Mouse (Mus musculus): Measurements from ENCODE around the gene Ndufb4. TPM values are rescaled to one million over a fixed set of nuclear protein-coding genes. Genes with fewer than 3 reads are reported as not detected.
"Not testable (repeated sequence)": the region's sequence is repeated elsewhere in the genome, so short reads cannot be mapped to it uniquely, and the experiment has no call there.

The Ndufb4 gene
- polyA plus RNA-seq, 1 experiment = 109 TPM

GRCm38 (mm10) chr16:37647936-37648335 is 6.3 kb downstream of the Ndufb4 start:
- no peaks in the 10 kb centered on the region for H3K27me3 ChIP-seq (ENCODE audit: control insufficient read depth, insufficient read depth, low read length)
- no peak overlapping the region for H3K27ac ChIP-seq (ENCODE audit: insufficient read depth, low read depth, low read length)
- peaks cover 6% of the 10 kb centered on the region; the same call in 1 of the 2 replicates for H3K4me1 ChIP-seq (ENCODE audit: control insufficient read depth, insufficient read depth, insufficient read length, low read length)
- no peak for TF ChIP-seq CTCF (IDR thresholded peaks at IDR 0.05; ENCODE audit: extremely low read depth, insufficient read length, insufficient replicate concordance, low read depth, low read length)
- TF ChIP-seq POLR2A (IDR thresholded peaks at IDR 0.05; ENCODE audit: low read depth, low read length) = no peak
- no peak overlapping the region for H3K4me3 ChIP-seq (ENCODE audit: low read depth, low read length)
- 92% methylated on average over 8 of the region's 8 CpGs for WGBS
- peaks cover 29% of the 10 kb centered on the region for H3K36me3 ChIP-seq (ENCODE audit: control insufficient read depth, insufficient read depth, low read length)

GRCm38 (mm10) chr16:37647067-37647466 is 7.2 kb downstream of the Ndufb4 start:
- H3K4me1 ChIP-seq (ENCODE audit: control insufficient read depth, insufficient read depth, insufficient read length, low read length) = peaks cover 3% of the 10 kb centered on the region; the same call in 1 of the 2 replicates
- peaks cover 29% of the 10 kb centered on the region for H3K36me3 ChIP-seq (ENCODE audit: control insufficient read depth, insufficient read depth, low read length)
- no peak overlapping the region for H3K27ac ChIP-seq (ENCODE audit: insufficient read depth, low read depth, low read length)
- no peak for TF ChIP-seq POLR2A (IDR thresholded peaks at IDR 0.05; ENCODE audit: low read depth, low read length)
- TF ChIP-seq CTCF (IDR thresholded peaks at IDR 0.05; ENCODE audit: extremely low read depth, insufficient read length, insufficient replicate concordance, low read depth, low read length) = no peak
- H3K4me3 ChIP-seq (ENCODE audit: low read depth, low read length) = no peak overlapping the region
- 94% methylated on average over 16 of the region's 16 CpGs for WGBS
- H3K27me3 ChIP-seq (ENCODE audit: control insufficient read depth, insufficient read depth, low read length) = no peaks in the 10 kb centered on the region

- TF ChIP-seq POLR2A (IDR thresholded peaks at IDR 0.05; ENCODE audit: low read depth, low read length) = no peak
- no peak for TF ChIP-seq CTCF (IDR thresholded peaks at IDR 0.05; ENCODE audit: extremely low read depth, insufficient read length, insufficient replicate concordance, low read depth, low read length)
- Histone ChIP-seq H3K4me1 (ENCODE audit: control insufficient read depth, insufficient read depth, insufficient read length, low read length) (no peaks in the 10 kb centered on the region), H3K36me3 (ENCODE audit: control insufficient read depth, insufficient read depth, low read length) (peaks cover 29% of the 10 kb centered on the region), H3K27ac (ENCODE audit: insufficient read depth, low read depth, low read length) (no peak overlapping the region), H3K27me3 (ENCODE audit: control insufficient read depth, insufficient read depth, low read length) (no peaks in the 10 kb centered on the region), H3K4me3 (ENCODE audit: low read depth, low read length) (no peak overlapping the region)
- WGBS = 83% methylated on average over 3 of the region's 3 CpGs
Measured at GRCm38 (mm10) chr16:37645799-37646198, 8.5 kb downstream of the Ndufb4 start.

- H3K27me3 ChIP-seq (ENCODE audit: control insufficient read depth, insufficient read depth, low read length) = no peaks in the 10 kb centered on the region
- no peaks in the 10 kb centered on the region for H3K4me1 ChIP-seq (ENCODE audit: control insufficient read depth, insufficient read depth, insufficient read length, low read length)
- no peak overlapping the region for H3K4me3 ChIP-seq (ENCODE audit: low read depth, low read length)
- peaks cover 29% of the 10 kb centered on the region for H3K36me3 ChIP-seq (ENCODE audit: control insufficient read depth, insufficient read depth, low read length)
- 91% methylated on average over 8 of the region's 8 CpGs for WGBS
- no peak for TF ChIP-seq POLR2A (IDR thresholded peaks at IDR 0.05; ENCODE audit: low read depth, low read length)
- TF ChIP-seq CTCF (IDR thresholded peaks at IDR 0.05; ENCODE audit: extremely low read depth, insufficient read length, insufficient replicate concordance, low read depth, low read length) = no peak
- H3K27ac ChIP-seq (ENCODE audit: insufficient read depth, low read depth, low read length) = no peak overlapping the region
Measured at GRCm38 (mm10) chr16:37645211-37645610, 9.0 kb downstream of the Ndufb4 start.

GRCm38 (mm10) chr16:37644486-37644885 is 9.8 kb downstream of the Ndufb4 start:
- no peak for TF ChIP-seq CTCF (IDR thresholded peaks at IDR 0.05; ENCODE audit: extremely low read depth, insufficient read length, insufficient replicate concordance, low read depth, low read length)
- TF ChIP-seq POLR2A (IDR thresholded peaks at IDR 0.05; ENCODE audit: low read depth, low read length) = no peak
- no peaks in the 10 kb centered on the region for H3K4me1 ChIP-seq (ENCODE audit: control insufficient read depth, insufficient read depth, insufficient read length, low read length)
- WGBS = 89% methylated on average over 5 of the region's 5 CpGs
- no peak overlapping the region for H3K4me3 ChIP-seq (ENCODE audit: low read depth, low read length)
- H3K27ac ChIP-seq (ENCODE audit: insufficient read depth, low read depth, low read length) = no peak overlapping the region
- peaks cover 29% of the 10 kb centered on the region for H3K36me3 ChIP-seq (ENCODE audit: control insufficient read depth, insufficient read depth, low read length)
- H3K27me3 ChIP-seq (ENCODE audit: control insufficient read depth, insufficient read depth, low read length) = no peaks in the 10 kb centered on the region

- H3K36me3 ChIP-seq (ENCODE audit: control insufficient read depth, insufficient read depth, low read length); H3K27me3 ChIP-seq (ENCODE audit: control insufficient read depth, insufficient read depth, low read length); H3K4me1 ChIP-seq (ENCODE audit: control insufficient read depth, insufficient read depth, insufficient read length, low read length); H3K4me3 ChIP-seq (ENCODE audit: low read depth, low read length); H3K27ac ChIP-seq (ENCODE audit: insufficient read depth, low read depth, low read length): not testable (repeated sequence)
Measured at GRCm38 (mm10) chr16:37640522-37640921, 13.7 kb downstream of the Ndufb4 start.

GRCm38 (mm10) chr16:37637802-37638201 is 16.5 kb downstream of the Ndufb4 start:
- Histone ChIP-seq H3K27ac (ENCODE audit: insufficient read depth, low read depth, low read length) (no peak overlapping the region), H3K36me3 (ENCODE audit: control insufficient read depth, insufficient read depth, low read length) (no peaks in the 10 kb centered on the region), H3K4me3 (ENCODE audit: low read depth, low read length) (no peak overlapping the region), H3K4me1 (ENCODE audit: control insufficient read depth, insufficient read depth, insufficient read length, low read length) (no peaks in the 10 kb centered on the region), H3K27me3 (ENCODE audit: control insufficient read depth, insufficient read depth, low read length) (no peaks in the 10 kb centered on the region)
- TF ChIP-seq POLR2A (IDR thresholded peaks at IDR 0.05; ENCODE audit: low read depth, low read length) (no peak), CTCF (IDR thresholded peaks at IDR 0.05; ENCODE audit: extremely low read depth, insufficient read length, insufficient replicate concordance, low read depth, low read length) (no peak)

GRCm38 (mm10) chr16:37636107-37636506 is 18.1 kb downstream of the Ndufb4 start:
- Histone ChIP-seq H3K4me1 (ENCODE audit: control insufficient read depth, insufficient read depth, insufficient read length, low read length) (no peaks in the 10 kb centered on the region), H3K4me3 (ENCODE audit: low read depth, low read length) (no peak overlapping the region), H3K27me3 (ENCODE audit: control insufficient read depth, insufficient read depth, low read length) (no peaks in the 10 kb centered on the region), H3K27ac (ENCODE audit: insufficient read depth, low read depth, low read length) (no peak overlapping the region), H3K36me3 (ENCODE audit: control insufficient read depth, insufficient read depth, low read length) (no peaks in the 10 kb centered on the region)
- WGBS = 52% methylated on average over 6 of the region's 6 CpGs
- TF ChIP-seq CTCF (IDR thresholded peaks at IDR 0.05; ENCODE audit: extremely low read depth, insufficient read length, insufficient replicate concordance, low read depth, low read length) = peak; percentile 38; the same call in 1 of the 2 replicates
- no peak for TF ChIP-seq POLR2A (IDR thresholded peaks at IDR 0.05; ENCODE audit: low read depth, low read length)
